Mouse (Mus musculus) spleen, postnatal 10 days (tissue): ENCODE data around the gene Tmem132e.

ENCODE experiments used
- DNase-seq, 2 experiments: peaks; one replicate each; pipeline ENCODE4 v3.0.0; 2021 to 2022; ENCODE audit warnings: low spot score in 2 of 2

The Tmem132e gene

DNA sequence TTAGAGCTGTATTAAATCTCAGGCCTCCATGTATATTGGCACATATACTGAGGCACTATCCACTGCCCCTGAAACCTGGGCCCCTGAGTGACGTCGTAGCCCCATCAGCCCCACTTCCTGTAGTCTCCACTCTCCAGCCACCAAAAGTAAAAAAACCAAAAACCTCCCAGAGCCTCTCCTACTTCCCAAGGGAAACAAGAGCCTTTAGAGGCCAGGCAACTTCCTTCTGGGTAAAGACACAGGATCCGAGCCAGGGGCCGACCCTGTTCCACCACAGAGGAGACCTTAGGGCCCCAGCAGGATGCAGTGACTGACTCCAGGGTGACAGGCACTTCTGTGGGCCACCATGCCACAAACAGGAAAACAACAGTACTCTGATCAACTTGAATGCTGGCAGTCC, 40.1 kb downstream of the Tmem132e start:
- no peak for DNase-seq

GRCm38 (mm10) chr11:82434091-82434831, 45.6 kb downstream of the Tmem132e start:
- no peak for DNase-seq

DNA sequence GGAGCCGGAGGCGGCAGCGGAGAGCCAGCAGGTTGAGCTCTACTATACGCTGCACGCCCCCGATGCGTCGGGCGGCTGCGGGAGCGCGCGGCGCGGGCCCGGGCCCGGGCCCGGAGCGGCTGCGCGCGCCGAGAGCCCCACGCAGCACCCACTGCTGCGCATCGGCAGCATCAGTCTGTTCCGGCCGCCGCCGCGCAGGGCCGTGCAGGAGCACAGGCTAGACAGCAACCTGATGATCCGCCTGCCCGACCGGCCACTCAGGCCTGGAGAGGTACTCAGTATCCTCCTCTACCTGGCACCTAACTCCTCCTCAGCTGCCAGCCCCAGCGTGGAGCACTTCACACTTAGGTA, 46.1 kb downstream of the Tmem132e start:
- no peak for DNase-seq

GRCm38 (mm10) chr11:82448485-82448884, 59.8 kb downstream of the Tmem132e start:
- no peak for DNase-seq

- DNase-seq = no peak
Observed at GRCm38 (mm10) chr11:82452516-82452915, 63.8 kb downstream of the Tmem132e start.

- DNase-seq = no peak
Observed at GRCm38 (mm10) chr11:82453230-82453629, 64.5 kb downstream of the Tmem132e start.

- DNase-seq = no peak
Observed at GRCm38 (mm10) chr11:82461326-82461725, 72.6 kb downstream of the Tmem132e start.

- no peak for DNase-seq
Observed at GRCm38 (mm10) chr11:82465536-82465935, 76.8 kb downstream of the Tmem132e start.

- DNase-seq = no peak
Observed at GRCm38 (mm10) chr11:82467218-82467617, 78.5 kb downstream of the Tmem132e start.

DNA sequence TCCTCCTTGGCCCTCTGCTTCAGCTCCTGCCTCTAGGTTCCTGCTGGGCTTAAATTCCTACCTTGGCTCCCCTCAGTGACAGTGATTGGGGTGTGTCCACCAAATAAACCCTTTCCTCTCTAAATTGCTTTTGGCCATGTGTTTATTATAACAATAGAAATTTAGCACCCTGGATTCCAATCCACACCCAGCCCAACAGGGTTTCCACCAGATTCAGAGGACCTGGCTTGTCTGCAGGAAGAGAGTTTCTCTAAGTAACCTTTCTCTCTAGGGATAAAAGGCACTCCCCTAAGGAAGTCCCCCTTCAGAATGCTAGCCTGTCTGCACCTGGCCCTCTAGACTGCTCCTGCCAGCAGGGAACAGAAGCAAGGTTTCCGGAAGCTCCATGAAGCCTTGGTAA, 82.4 kb downstream of the Tmem132e start:
- no peak for DNase-seq

DNA sequence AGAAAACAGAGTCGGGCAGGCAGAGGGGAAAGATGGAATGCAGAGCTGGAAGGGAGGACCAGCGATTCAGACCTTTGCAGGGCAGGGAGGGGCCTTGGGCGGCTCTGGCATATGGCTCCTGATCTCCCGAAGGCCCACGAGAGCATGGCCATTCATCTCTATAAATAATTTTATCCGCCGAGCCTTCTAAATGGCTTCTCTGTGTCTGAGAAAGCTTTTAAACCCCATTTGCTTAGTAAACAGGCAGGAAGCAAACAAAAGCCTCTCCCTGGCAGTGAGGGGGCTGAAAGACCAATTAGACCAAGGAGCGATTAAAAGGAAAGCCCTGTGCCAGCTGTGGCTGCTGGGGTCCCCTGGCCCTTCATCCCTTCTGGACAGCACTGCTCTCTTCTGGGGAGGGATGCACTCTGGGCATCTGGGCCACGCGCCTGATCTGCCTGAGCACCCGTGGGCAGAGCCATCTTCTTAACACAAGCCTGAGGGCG, 84.5 kb downstream of the Tmem132e start:
- DNase-seq = no peak

- no peak for DNase-seq
Observed at GRCm38 (mm10) chr11:82476092-82476491, 87.4 kb downstream of the Tmem132e start.

GRCm38 (mm10) chr11:82477412-82477811, 88.7 kb downstream of the Tmem132e start:
- no peak for DNase-seq

GRCm38 (mm10) chr11:82480941-82481340, 92.2 kb downstream of the Tmem132e start:
- DNase-seq = no peak

GRCm38 (mm10) chr11:82487359-82488086, 98.8 kb downstream of the Tmem132e start:
- DNase-seq = no peak

DNA sequence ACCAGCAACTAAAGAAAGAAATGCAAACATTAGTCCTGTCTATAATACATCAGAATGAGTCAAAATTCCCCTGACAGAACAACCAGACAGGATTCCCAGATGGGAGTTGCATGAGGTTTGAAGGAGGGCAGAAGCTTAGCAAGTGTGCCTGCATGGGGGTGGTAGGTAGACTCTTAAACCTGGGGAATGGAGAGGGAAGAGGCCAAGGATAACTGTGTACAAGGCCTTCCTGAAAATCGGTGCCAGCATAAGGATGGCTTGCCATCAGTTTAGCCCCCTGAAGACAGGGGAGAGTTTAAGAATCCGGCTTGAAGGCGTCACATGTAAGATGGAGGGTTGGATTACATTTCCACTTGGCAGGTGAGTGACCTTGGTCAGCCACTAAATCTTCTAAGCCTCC, 102.2 kb downstream of the Tmem132e start:
- no peak for DNase-seq
